Mouse (Mus musculus) ES-E14 (cell line): Measurements from ENCODE around the gene Arhgap23. TPM values are rescaled to one million over a fixed set of nuclear protein-coding genes. Genes with fewer than 3 reads are reported as not detected.

Source experiments
- DNase-seq: peaks from one replicate; pipeline ENCODE4 v3.0.0-alpha.2; 2013; ENCODE audit warnings: low read depth, low spot score
- H3K27ac ChIP-seq: 2 replicates; pipeline ENCODE4 v1.5.1; 2012; ENCODE audit warnings: low read depth, mild to moderate bottlenecking, low read length, moderate library complexity, mixed read lengths; ENCODE audit not compliant: poor library complexity, insufficient read depth, severe bottlenecking
- H3K36me3 ChIP-seq: 2 replicates; pipeline ENCODE4 v1.6.1; 2012; ENCODE audit warnings: mild to moderate bottlenecking, low read length, moderate library complexity, mixed read lengths; ENCODE audit not compliant: control insufficient read depth, poor library complexity, insufficient read depth, severe bottlenecking
- H3K4me1 ChIP-seq, 2 experiments: fragments of 150-350 bp in 1 of 2; sonication (generic) in 1 of 2; 2 replicates each; pipeline ENCODE4 v1.6.1; 2012; ENCODE audit warnings: low read length in 2 of 2, mild to moderate bottlenecking in 1 of 2, mixed read lengths in 1 of 2; ENCODE audit not compliant: control insufficient read depth in 2 of 2, insufficient read depth in 2 of 2, poor library complexity in 1 of 2
- H3K4me3 ChIP-seq, 2 experiments: fragments of 150-350 bp in 1 of 2; sonication (generic) in 1 of 2; 2 replicates each; pipeline ENCODE4 v1.5.1; 2012; ENCODE audit warnings: low read length in 2 of 2, low read depth in 1 of 2, mild to moderate bottlenecking in 1 of 2, mixed read lengths in 1 of 2; ENCODE audit not compliant: insufficient read depth in 1 of 2, poor library complexity in 1 of 2, severe bottlenecking in 1 of 2
- H3K9ac ChIP-seq: 2 replicates; pipeline ENCODE4 v1.6.1; 2012; ENCODE audit warnings: low read depth, mild to moderate bottlenecking, low read length, mixed read lengths; ENCODE audit not compliant: poor library complexity, insufficient read depth, severe bottlenecking
- H3K9me3 ChIP-seq: fragments of 150-350 bp; sonication (generic); 2 replicates; pipeline ENCODE4 v1.6.1; 2012; ENCODE audit warnings: low read depth, mild to moderate bottlenecking, low read length; ENCODE audit not compliant: control insufficient read depth, insufficient read depth
- CHD2 ChIP-seq: IDR thresholded peaks from 2 replicates; pipeline ENCODE4 v1.6.1; 2014; ENCODE audit warnings: mild to moderate bottlenecking, low read depth, low read length, inconsistent platforms
- HCFC1 ChIP-seq: IDR thresholded peaks from 2 replicates; pipeline ENCODE4 v1.6.1; 2012; ENCODE audit warnings: low read length, inconsistent platforms, borderline replicate concordance; ENCODE audit not compliant: insufficient read depth
- MAFK ChIP-seq: IDR thresholded peaks from 2 replicates; pipeline ENCODE4 v1.6.1; 2014; ENCODE audit warnings: mild to moderate bottlenecking, low read depth, low read length, inconsistent platforms; ENCODE audit not compliant: insufficient read depth
- ZC3H11A ChIP-seq: IDR thresholded peaks from 2 replicates; pipeline ENCODE4 v1.6.1; 2012; ENCODE audit warnings: low read depth, mild to moderate bottlenecking, inconsistent platforms, low read length, borderline replicate concordance
- ZNF384 ChIP-seq: IDR thresholded peaks from 2 replicates; pipeline ENCODE4 v1.6.1; 2012; ENCODE audit warnings: low read depth, low read length, inconsistent platforms
- in situ Hi-C, 2 experiments: fragments of 600-800 bp; cut with MboI; formaldehyde crosslinking; loops; one replicate each; pipeline ENCODE4 v1.15.1; 2025; ENCODE audit warnings: low sequenced_read_pairs in 2 of 2, inconsistent platforms in 1 of 2; ENCODE audit not compliant: unreplicated experiment in 2 of 2
- total RNA-seq: library from RNA; depleted of rRNA; stranded (reverse); fragments of 300-350 nt; gene quantifications from 2 replicates; pipeline ENCODE4 v1.2.3, GENCODE M21; 2012

The Arhgap23 gene
- total RNA-seq, 1 experiment: 22.6 TPM

GRCm38 (mm10) chr11:97407456-97407855 is 7.9 kb upstream of the Arhgap23 start:
- Histone ChIP-seq H3K9ac (no peak overlapping the region), H3K9me3 (no peaks in the 10 kb centered on the region), H3K4me3 (no peak overlapping the region), H3K36me3 (no peaks in the 10 kb centered on the region), H3K27ac (no peak overlapping the region; the same call in 1 of the 2 replicates), H3K4me1 (peaks cover 5 to 26% of the 10 kb centered on the region in 2 experiments; a peak in 3 of 4 replicates)
- DNase-seq: no peak
- in situ Hi-C loops: no loop called here
- TF ChIP-seq HCFC1 (no peak), ZC3H11A (no peak), CHD2 (no peak), MAFK (no peak), ZNF384 (no peak)

GRCm38 (mm10) chr11:97408171-97408570 is 7.2 kb upstream of the Arhgap23 start:
- H3K36me3 ChIP-seq: no peaks in the 10 kb centered on the region
- DNase-seq: peak; percentile 94
- H3K4me1 ChIP-seq: peaks cover 7 to 33% of the 10 kb centered on the region in 2 experiments
- in situ Hi-C loops: no loop called here
- TF ChIP-seq MAFK (no peak), CHD2 (no peak), ZNF384 (no peak), HCFC1 (no peak), ZC3H11A (no peak)
- H3K9ac ChIP-seq: no peak overlapping the region
- no peaks in the 10 kb centered on the region for H3K9me3 ChIP-seq
- H3K4me3 ChIP-seq: no peak overlapping the region
- H3K27ac ChIP-seq: no peak overlapping the region; the same call in 1 of the 2 replicates

- in situ Hi-C loops: no loop called here
- H3K27ac ChIP-seq: peak overlapping the region; percentile 93; the same call in 1 of the 2 replicates
- H3K9me3 ChIP-seq: no peaks in the 10 kb centered on the region
- peaks cover 15 to 35% of the 10 kb centered on the region in 2 experiments for H3K4me1 ChIP-seq
- no peak for DNase-seq
- TF ChIP-seq MAFK (no peak), HCFC1 (no peak), ZC3H11A (no peak), ZNF384 (no peak)
- peak overlapping the region; percentile 55; the same call in 1 of the 2 replicates for H3K9ac ChIP-seq
- H3K36me3 ChIP-seq: no peaks in the 10 kb centered on the region
- H3K4me3 ChIP-seq: no peak overlapping the region
Observed at GRCm38 (mm10) chr11:97410958-97411357, 4.4 kb upstream of the Arhgap23 start.

GRCm38 (mm10) chr11:97412117-97412516 is 3.2 kb upstream of the Arhgap23 start:
- DNase-seq: peak; percentile 87
- Histone ChIP-seq H3K9me3 (no peaks in the 10 kb centered on the region), H3K27ac (peak overlapping the region; percentile 93), H3K4me1 (peaks cover 16 to 39% of the 10 kb centered on the region in 2 experiments), H3K4me3 (peak overlapping the region; percentile 52 to 56), H3K36me3 (no peaks in the 10 kb centered on the region; the same call in 1 of the 2 replicates), H3K9ac (peak overlapping the region; percentile 72; the same call in 1 of the 2 replicates)
- in situ Hi-C loops: no loop called here
- TF ChIP-seq ZNF384 (no peak), CHD2 (no peak), ZC3H11A (no peak), HCFC1 (no peak), MAFK (no peak)

- H3K36me3 ChIP-seq: no peaks in the 10 kb centered on the region; the same call in 1 of the 2 replicates
- in situ Hi-C loops: no loop called here
- H3K9ac ChIP-seq: peak overlapping the region; percentile 72; the same call in 1 of the 2 replicates
- H3K27ac ChIP-seq: peak overlapping the region; percentile 89
- no peaks in the 10 kb centered on the region for H3K9me3 ChIP-seq
- H3K4me1 ChIP-seq: peaks cover 16 to 38% of the 10 kb centered on the region in 2 experiments
- DNase-seq: no peak
- peak overlapping the region; percentile 41 to 56 for H3K4me3 ChIP-seq
- no peak for TF ChIP-seq CHD2
- TF ChIP-seq MAFK: no peak
- no peak for TF ChIP-seq ZC3H11A
- no peak for TF ChIP-seq ZNF384
- no peak for TF ChIP-seq HCFC1
Observed at GRCm38 (mm10) chr11:97412808-97413347, 2.5 kb upstream of the Arhgap23 start.
